Mouse (Mus musculus) 416B (cell line): Measurements from ENCODE around the gene Klhl22.
A peak's percentile ranks its signal among the peaks of the same experiment; 100 is the strongest.
"Not testable (repeated sequence)": the region's sequence is repeated elsewhere in the genome, so short reads cannot be mapped to it uniquely, and the experiment has no call there.

Source experiments
- DNase-seq: peaks from one replicate; pipeline ENCODE4 v3.0.0; 2011; ENCODE audit warnings: low read depth

The Klhl22 gene

DNA sequence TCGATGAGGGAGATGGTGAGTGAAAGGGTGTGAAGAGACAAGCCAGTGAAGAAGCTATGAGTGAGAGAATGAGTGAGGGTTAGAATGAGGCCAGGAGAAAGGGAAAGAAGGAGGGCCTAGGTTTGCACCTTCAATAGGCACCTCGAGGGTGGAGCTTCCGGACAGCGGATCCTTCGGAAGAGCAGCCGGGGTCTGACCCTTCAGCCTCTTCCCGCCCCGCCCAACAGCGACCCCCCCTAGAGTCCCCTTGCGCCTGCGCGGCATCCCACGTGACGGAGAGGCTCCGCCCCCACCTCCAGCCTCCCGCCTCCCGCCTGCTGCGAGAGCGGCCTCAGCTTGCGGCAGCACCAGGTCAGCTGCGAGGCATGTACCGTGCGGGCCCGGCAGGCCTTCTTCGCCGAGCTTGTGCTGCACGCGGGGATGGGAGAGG is at the start of gene Klhl22:
Gene Klhl22, plus strand, starts transcription at position 275 of the 430 bp plus-strand sequence.
- peak; percentile 87 for DNase-seq

- no peak for DNase-seq
These were observed 41.6 kb upstream of the Klhl22 start for GRCm38 (mm10) chr16:17717791-17718190.

GRCm38 (mm10) chr16:17721114-17721808 is 38.2 kb upstream of the Klhl22 start:
- peak; percentile 34 for DNase-seq

- no peak for DNase-seq
These were observed 37.5 kb upstream of the Klhl22 start for GRCm38 (mm10) chr16:17721822-17722460.

- DNase-seq, result peak; percentile 94
These were observed 36.7 kb upstream of the Klhl22 start for GRCm38 (mm10) chr16:17722461-17723324.

GRCm38 (mm10) chr16:17723325-17723626 is 36.1 kb upstream of the Klhl22 start:
- DNase-seq, result no peak

DNA sequence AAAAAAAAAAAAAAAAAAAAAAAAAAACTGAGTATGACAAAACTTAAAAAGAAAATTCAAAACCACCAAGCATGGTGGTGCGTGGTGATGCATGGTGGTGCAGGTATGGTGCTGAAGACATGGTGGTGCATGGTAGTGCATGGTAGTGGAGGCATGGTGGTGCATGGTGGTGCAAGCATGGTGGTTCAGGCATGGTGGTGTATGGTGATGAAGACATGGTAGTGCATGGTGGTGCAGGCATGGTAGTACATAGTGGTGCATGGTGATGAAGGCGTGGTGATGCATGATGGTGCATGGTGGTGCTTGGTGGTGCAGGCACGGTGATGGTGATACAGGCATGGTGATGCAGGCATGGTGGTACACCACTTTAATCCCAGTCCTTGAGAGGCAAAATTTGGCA is 35.0 kb upstream of the Klhl22 start:
- DNase-seq, result no peak

GRCm38 (mm10) chr16:17727179-17727861 is 32.1 kb upstream of the Klhl22 start:
- DNase-seq, result peak; percentile 84

DNA sequence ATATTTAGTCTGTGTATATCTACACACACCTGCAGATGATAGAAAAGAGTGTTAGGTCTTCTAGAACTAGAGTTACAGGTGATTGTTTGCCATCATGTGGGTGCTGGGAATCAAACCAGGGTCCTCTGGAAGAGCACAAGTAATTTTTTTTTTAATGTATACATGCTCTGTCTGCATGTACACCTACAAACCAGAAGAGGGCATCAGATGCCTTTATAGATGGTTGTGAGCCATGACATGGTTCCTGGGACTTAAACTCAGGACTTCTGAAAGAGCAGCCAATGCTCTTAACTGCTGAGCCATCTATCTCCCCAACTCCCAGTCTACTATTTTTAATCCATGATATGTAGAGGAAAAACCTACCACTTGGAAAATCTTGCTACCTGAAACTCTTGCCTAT is 29.4 kb upstream of the Klhl22 start:
- DNase-seq, result peak; percentile 68

DNA sequence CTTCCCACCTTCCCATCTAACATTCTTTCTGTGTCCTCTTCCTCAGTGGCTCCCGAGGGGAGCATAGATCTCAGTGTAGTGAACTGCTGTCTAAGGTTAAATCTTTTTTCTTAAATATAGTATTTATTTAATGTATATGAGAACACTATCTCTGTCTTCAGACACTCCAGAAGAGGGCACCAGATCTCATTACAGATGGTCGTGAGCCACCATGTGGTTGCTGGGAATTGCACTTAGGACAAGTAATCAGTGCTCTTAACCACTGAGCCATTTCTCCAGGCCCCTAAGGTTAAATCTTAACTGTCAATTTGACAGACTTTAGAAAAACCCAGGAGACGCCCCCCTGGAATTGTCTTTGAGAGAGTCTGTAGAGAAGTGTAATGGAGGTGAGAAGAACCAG is 27.4 kb upstream of the Klhl22 start:
- DNase-seq, result peak; percentile 24

DNA sequence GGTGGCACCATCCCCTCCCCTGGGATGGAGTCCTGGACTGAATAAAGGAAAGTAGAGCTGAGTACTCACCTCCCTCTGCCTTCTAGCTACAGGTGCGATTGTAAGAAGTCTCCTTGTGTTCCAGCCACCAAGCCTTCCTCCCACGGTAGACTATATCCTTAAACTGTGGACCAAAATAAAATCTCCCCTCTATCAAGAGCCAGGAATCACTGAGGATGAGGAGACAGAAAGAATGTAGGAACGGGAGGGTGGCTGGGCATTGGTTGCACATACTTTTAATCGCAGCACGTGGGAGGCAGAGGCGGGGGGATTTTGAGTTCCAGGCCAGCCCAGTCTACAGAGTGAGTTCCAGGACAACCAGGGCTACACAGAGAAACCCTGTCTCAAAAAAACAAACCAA is 27.0 kb upstream of the Klhl22 start:
- DNase-seq, result no peak

DNA sequence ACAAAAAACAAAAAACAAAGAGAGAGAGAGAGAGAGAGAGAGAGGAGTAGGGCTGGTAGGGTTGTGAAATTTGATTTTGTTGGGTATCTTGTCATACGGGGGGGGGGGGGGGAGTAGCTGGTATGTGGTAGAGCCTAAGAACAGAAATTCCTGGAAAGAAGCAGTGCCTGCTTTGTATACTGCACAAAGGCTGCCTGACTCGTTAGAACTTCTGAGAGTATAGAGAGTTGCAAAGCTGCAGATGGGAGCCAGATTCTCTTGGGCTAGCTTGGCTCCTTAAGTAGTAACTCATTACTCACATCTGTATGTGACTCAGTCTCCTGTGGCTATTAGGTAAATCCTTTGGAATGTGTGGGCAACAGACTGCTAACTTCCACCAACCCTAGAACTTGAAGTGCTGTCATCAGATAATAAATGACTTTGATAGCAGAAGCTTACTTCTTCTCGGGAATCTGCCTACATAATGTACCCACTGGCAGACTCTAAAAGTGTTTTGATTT is 26.5 kb upstream of the Klhl22 start, which contains the start of gene Med15:
Gene Med15, minus strand, starts transcription at position 51 of the 500 bp plus-strand sequence.
- no peak for DNase-seq

DNA sequence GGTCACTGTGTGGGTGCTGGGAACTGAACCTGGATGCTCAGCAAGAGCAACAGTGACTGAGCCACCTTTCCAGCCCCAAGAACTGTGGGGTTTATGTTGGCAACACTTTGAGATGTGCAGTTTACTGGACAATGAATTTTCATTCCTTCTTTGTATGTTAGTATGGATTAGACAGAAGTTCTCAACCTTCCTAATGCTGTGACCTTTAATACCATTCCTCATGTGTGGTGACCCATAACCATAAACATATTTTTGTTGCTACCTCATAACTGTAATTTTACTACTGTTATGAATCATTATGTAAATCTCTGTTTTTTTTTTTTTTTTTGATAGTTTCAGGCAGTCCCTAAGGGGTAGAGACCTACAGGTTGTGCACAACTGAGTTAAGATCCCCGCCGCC is 25.8 kb upstream of the Klhl22 start:
- no peak for DNase-seq

- DNase-seq, result not testable (repeated sequence)
These were observed 24.5 kb upstream of the Klhl22 start for GRCm38 (mm10) chr16:17734872-17735271.

DNA sequence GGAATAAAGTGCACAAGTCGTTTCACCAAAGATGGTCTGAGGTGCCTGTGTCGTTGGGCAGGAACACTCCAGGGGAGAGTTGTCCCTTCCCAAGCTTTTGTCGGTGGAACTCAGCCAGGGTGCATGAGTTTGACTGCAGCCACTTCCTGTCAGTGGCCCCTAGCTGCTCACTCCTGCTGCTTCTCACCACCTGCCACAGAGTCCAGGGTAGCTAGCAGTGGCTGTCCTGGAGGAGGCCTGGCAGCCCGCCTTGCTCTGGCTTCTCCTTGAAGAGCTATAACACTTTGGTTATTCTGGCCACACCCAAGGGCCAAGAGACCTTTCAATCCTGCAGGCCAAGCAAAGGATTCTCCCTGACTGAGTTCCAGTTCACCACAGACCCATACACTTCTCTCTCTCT is 23.3 kb upstream of the Klhl22 start:
- DNase-seq, result no peak

DNA sequence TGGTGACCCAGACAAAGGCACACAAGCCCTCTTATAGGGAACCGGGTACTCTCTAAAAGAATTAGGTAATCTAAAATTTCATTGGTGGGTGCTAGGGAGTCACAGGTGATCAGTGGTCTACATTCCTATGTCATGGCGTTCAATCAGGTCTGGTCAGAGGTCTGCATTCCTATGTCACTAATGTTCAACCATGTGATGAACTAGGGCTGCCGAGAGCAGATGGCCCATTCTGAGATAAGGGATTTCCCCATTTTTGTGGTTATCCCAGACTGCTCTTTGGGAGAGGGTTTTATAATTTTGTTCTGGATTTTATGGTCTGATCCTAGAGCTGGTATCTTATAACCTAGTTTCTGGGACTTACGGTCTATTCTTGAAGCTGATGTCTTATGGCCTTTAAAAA is 19.3 kb upstream of the Klhl22 start:
- no peak for DNase-seq

- DNase-seq, result no peak
These were observed 16.6 kb upstream of the Klhl22 start for GRCm38 (mm10) chr16:17742810-17743209.

DNA sequence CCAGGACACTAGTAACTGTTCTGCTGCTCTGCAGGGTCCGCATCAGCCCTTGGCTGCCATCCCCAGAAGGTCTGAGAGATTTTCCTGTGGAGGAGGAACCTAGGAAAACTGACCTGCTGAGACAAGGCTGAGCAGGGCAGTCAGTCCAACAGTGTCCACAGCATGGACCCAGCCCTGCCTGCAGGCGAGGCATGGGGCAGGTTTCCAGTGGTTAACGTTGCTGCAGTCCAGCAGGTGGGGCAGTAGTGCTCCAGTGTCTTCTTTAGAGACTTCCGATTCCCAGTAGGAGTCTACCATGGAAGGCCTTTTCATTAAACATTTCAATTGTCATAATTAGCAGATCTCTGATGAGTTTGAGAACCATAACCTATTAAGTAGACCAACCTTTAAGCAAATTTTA is 16.1 kb upstream of the Klhl22 start:
- DNase-seq, result peak; percentile 17

DNA sequence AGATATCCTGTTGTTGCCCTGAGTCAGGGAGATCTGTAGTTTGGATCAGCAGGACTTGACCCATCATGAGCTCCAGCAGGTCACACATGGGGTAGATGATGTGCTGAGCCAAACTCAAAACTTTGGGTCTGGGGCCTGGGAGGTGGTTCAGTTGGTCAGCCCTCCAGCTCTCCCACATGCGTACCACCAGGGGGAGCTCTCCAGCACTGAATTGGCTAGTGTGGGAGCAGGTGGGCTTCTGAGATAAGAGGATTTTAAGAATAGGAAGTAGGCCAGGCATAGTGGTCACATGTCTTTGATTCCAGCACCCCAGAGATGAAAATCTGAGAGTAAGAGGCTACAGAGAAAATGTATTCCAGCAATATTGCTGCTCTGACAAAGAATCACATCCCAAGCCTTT is 14.9 kb upstream of the Klhl22 start:
- DNase-seq, result peak; percentile 64

DNA sequence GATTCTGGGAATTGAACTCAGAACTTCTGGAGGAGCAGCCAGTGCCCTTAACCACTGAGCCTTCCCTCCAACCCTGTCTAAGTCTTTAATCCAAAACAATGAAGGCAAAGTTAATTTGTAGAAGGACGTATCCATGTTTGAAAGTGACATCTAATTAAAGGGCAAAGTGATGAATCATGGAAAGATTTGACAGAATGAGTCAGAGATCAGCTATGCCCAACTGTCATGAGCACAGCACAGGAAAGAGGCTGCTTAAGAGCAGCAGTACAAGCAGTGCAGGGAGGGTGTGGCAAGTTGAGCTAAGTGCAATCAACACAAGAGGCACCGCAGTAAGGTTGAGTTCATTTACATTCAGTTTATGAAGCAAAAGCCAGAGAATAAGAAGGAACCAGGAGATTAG is 14.4 kb upstream of the Klhl22 start:
- DNase-seq, result peak; percentile 56

DNA sequence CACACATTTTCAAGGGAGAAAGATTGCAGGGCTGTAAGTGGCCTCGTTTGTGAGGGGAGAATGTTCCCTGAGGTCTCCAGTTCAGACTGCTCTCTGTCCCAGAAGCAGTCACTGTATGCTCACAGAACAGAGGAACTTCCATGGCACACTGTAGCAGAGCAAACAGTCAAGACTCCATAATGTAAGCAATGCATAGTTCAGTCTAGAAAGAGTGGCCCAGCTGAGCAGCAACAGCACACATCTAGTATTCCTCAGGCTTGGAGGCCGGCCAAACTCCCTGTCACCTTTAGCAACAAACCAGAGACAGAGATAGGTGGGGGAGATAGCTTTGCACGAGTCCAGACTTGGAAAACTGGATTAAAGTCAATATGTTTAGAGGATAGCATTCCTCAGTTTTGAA is 6.4 kb upstream of the Klhl22 start:
- no peak for DNase-seq

DNA sequence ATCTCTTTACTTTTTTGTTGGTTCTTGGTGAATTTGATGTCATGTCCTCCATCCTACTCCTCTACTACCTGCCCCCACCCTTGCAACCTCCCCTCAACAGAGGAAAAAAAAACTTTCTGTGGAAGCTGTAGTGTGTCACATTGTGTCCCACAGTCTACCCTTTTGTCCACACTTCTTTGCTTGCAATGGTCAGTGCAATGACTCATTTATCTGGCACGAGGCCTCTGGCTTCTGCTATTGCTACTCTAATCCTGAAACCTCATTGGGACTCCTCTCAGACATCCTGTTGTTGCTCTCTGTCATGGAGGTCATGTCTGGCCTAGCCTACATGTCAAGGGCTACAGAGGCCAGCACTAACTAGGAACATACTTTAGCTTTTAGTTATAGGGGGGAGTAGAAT is 5.7 kb upstream of the Klhl22 start:
- peak; percentile 38 for DNase-seq
